Mouse (Mus musculus): Measurements from ENCODE around the gene Sar1a. TPM values are rescaled to one million over a fixed set of nuclear protein-coding genes. Genes with fewer than 3 reads are reported as not detected.
A peak's percentile ranks its signal among the peaks of the same experiment; 100 is the strongest.

Sar1a gene
- total RNA-seq, 2 experiments from 2014 or later: 179 to 184 TPM

GRCm38 (mm10) chr10:61670758-61671157 lies 9.3 kb upstream of the Sar1a start:
- DNase-seq (ENCODE audit: low spot score in 2 of 2): no peak

GRCm38 (mm10) chr10:61675935-61676334 lies 4.2 kb upstream of the Sar1a start:
- DNase-seq (ENCODE audit: low spot score in 2 of 2): no peak

- no peak for DNase-seq (ENCODE audit: low spot score in 2 of 2)
Measured at GRCm38 (mm10) chr10:61679545-61679944, 554 bp upstream of the Sar1a start.

- no peak for DNase-seq (ENCODE audit: low spot score in 2 of 2)
Measured at GRCm38 (mm10) chr10:61689405-61689804, 9.3 kb downstream of the Sar1a start.

GRCm38 (mm10) chr10:61693563-61693962 lies 13.5 kb downstream of the Sar1a start:
- DNase-seq (ENCODE audit: low spot score in 2 of 2): no peak

- peak; percentile 88 to 98 for DNase-seq (ENCODE audit: low spot score in 2 of 2)
Measured at GRCm38 (mm10) chr10:61694870-61695670, 15.0 kb downstream of the Sar1a start, which contains the start of gene Tysnd1. Tysnd1 (plus strand) TSS chr10:61695514.

- no peak for DNase-seq (ENCODE audit: low spot score in 2 of 2)
Measured at GRCm38 (mm10) chr10:61695703-61696559, 15.8 kb downstream of the Sar1a start.

- no peak for DNase-seq (ENCODE audit: low spot score in 2 of 2)
Measured at GRCm38 (mm10) chr10:61696560-61696823, 16.4 kb downstream of the Sar1a start.

- no peak for DNase-seq (ENCODE audit: low spot score in 2 of 2)
Measured at GRCm38 (mm10) chr10:61697028-61697427, 16.9 kb downstream of the Sar1a start.

- no peak for DNase-seq (ENCODE audit: low spot score in 2 of 2)
Measured at GRCm38 (mm10) chr10:61704663-61705062, 24.6 kb downstream of the Sar1a start.

GRCm38 (mm10) chr10:61706412-61707375 lies 26.6 kb downstream of the Sar1a start:
- DNase-seq (ENCODE audit: low spot score in 2 of 2): no peak

GRCm38 (mm10) chr10:61713601-61714000 lies 33.5 kb downstream of the Sar1a start:
- DNase-seq (ENCODE audit: low spot score in 2 of 2): no peak

GRCm38 (mm10) chr10:61714146-61714545 lies 34.0 kb downstream of the Sar1a start:
- no peak for DNase-seq (ENCODE audit: low spot score in 2 of 2)

GRCm38 (mm10) chr10:61714771-61715461 lies 34.8 kb downstream of the Sar1a start, which contains the start of gene Aifm2:
Aifm2 (plus strand) TSS chr10:61715263.
- peak in 1 of 2 experiments; percentile 73 for DNase-seq (ENCODE audit: low spot score in 2 of 2)

GRCm38 (mm10) chr10:61715462-61715837 lies 35.4 kb downstream of the Sar1a start:
- no peak for DNase-seq (ENCODE audit: low spot score in 2 of 2)

- no peak for DNase-seq (ENCODE audit: low spot score in 2 of 2)
Measured at GRCm38 (mm10) chr10:61715996-61716864, 36.1 kb downstream of the Sar1a start.

GRCm38 (mm10) chr10:61717406-61718296 lies 37.6 kb downstream of the Sar1a start:
- no peak for DNase-seq (ENCODE audit: low spot score in 2 of 2)

GRCm38 (mm10) chr10:61720331-61720730 lies 40.2 kb downstream of the Sar1a start:
- DNase-seq (ENCODE audit: low spot score in 2 of 2): no peak
